Mouse (Mus musculus): Measurements from ENCODE around the gene Mettl26.

The Mettl26 gene

GRCm38 (mm10) chr17:25886806-25887205 is 11.9 kb downstream of the Mettl26 start:
- DNase-seq (ENCODE audit: low read depth), result no peak

GRCm38 (mm10) chr17:25887467-25887866 is 12.6 kb downstream of the Mettl26 start:
- DNase-seq (ENCODE audit: low read depth), result no peak

GRCm38 (mm10) chr17:25888837-25889236 is 14.0 kb downstream of the Mettl26 start:
- DNase-seq (ENCODE audit: low read depth), result no peak

- peak; percentile 60 for DNase-seq (ENCODE audit: low read depth)
Observed at GRCm38 (mm10) chr17:25893975-25894617, 19.2 kb downstream of the Mettl26 start.

- no peak for DNase-seq (ENCODE audit: low read depth)
Observed at GRCm38 (mm10) chr17:25895415-25895814, 20.5 kb downstream of the Mettl26 start.

- DNase-seq (ENCODE audit: low read depth), result no peak
Observed at GRCm38 (mm10) chr17:25895891-25896290, 21.0 kb downstream of the Mettl26 start.

- no peak for DNase-seq (ENCODE audit: low read depth)
Observed at GRCm38 (mm10) chr17:25900193-25900592, 25.3 kb downstream of the Mettl26 start.

GRCm38 (mm10) chr17:25903061-25903460 is 28.2 kb downstream of the Mettl26 start:
- no peak for DNase-seq (ENCODE audit: low read depth)

- DNase-seq (ENCODE audit: low read depth), result no peak
Observed at GRCm38 (mm10) chr17:25907640-25908039, 32.8 kb downstream of the Mettl26 start.

- no peak for DNase-seq (ENCODE audit: low read depth)
Observed at GRCm38 (mm10) chr17:25911816-25912215, 36.9 kb downstream of the Mettl26 start.

- DNase-seq (ENCODE audit: low read depth), result no peak
Observed at GRCm38 (mm10) chr17:25913186-25913876, 38.5 kb downstream of the Mettl26 start.

GRCm38 (mm10) chr17:25913877-25914275 is 39.0 kb downstream of the Mettl26 start:
- no peak for DNase-seq (ENCODE audit: low read depth)

GRCm38 (mm10) chr17:25914295-25914694 is 39.4 kb downstream of the Mettl26 start:
- no peak for DNase-seq (ENCODE audit: low read depth)

- DNase-seq (ENCODE audit: low read depth), result no peak
Observed at GRCm38 (mm10) chr17:25916931-25917647, 42.2 kb downstream of the Mettl26 start.

- DNase-seq (ENCODE audit: low read depth), result no peak
Observed at GRCm38 (mm10) chr17:25918037-25918750, 43.3 kb downstream of the Mettl26 start.

GRCm38 (mm10) chr17:25919144-25919785 is 44.4 kb downstream of the Mettl26 start, which contains the start of gene Rab40c:
Gene Rab40c (minus strand): TSS chr17:25919727.
- DNase-seq (ENCODE audit: low read depth), result no peak

GRCm38 (mm10) chr17:25919786-25920642 is 45.1 kb downstream of the Mettl26 start:
- peak; percentile 98 for DNase-seq (ENCODE audit: low read depth)

GRCm38 (mm10) chr17:25922120-25922519 is 47.2 kb downstream of the Mettl26 start:
- DNase-seq (ENCODE audit: low read depth), result no peak

GRCm38 (mm10) chr17:25925348-25925747 is 50.5 kb downstream of the Mettl26 start:
- no peak for DNase-seq (ENCODE audit: low read depth)

All from c-Kit-positive CD71-negative TER-119-negative erythroid progenitor cells, embryonic 14.5 days (primary cell).